Mouse (Mus musculus): ENCODE measurements at regions not wholly inside any gene's neighbourhood (a gene's known extent, or its start where the extent isn't known, plus 50 kb on each side); places are given as distances from the start of the nearest gene placed in this dataset.

DNA sequence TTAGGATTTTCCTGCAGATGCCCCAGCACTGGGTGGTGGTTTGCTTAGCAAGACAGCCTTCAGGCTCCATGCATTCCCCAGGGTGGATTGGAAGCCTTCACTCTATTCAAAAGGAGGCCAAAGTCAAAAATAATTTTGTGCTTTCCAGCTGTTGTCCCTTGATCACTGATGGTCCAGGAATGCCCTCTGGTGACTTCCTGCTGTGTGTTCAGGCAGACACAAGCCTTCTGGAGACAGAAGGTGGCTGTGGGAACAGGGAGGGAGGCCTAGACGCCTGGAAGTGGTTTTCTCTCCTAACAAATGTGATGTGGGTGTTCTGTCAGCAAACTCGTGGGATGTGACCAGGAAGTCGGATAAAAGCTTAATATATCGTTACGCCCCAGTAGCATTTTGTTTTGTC, 81.3 kb downstream of the Atp6ap1l start:
- WGBS, result 52% methylated on average over 5 of the region's 5 CpGs
- no peak overlapping the region for H3K4me3 ChIP-seq
- H3K27me3 ChIP-seq, result no peaks in the 10 kb centered on the region
- H3K27ac ChIP-seq, result no peak overlapping the region
- no peaks in the 10 kb centered on the region for H3K4me1 ChIP-seq
- ATAC-seq (ENCODE audit: insufficient number of reproducible peaks, low FRiP score, low TSS enrichment, low read depth), result no peak
- no peak overlapping the region for H3K4me2 ChIP-seq
- no peaks in the 10 kb centered on the region for H3K9me3 ChIP-seq
- H3K36me3 ChIP-seq, result no peaks in the 10 kb centered on the region
- H3K9ac ChIP-seq, result no peak overlapping the region

DNA sequence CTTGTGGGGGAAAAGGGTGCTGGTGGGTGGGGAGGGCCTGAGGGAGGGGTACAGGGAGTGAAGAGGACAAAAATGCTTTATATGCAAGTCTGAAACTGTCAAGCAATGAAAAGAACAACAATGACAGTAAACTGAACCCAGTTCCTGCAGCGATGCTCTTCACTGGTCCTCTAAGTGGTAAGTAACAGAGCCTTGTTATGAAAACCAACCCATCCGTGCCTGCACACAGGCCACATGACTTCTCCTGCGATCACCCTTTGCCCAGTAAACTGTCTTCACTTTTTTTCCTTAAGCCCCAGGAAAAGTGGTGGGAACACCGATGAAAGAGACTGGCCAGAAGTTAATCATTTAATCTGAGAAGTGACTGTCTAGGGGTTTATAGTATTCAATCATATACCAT, 83.3 kb downstream of the Atp6ap1l start:
- no peak overlapping the region for H3K4me3 ChIP-seq
- H3K36me3 ChIP-seq, result no peaks in the 10 kb centered on the region
- 79% methylated on average over 4 of the region's 4 CpGs for WGBS
- H3K4me1 ChIP-seq, result no peaks in the 10 kb centered on the region
- H3K9ac ChIP-seq, result no peak overlapping the region
- no peak for ATAC-seq (ENCODE audit: insufficient number of reproducible peaks, low FRiP score, low TSS enrichment, low read depth)
- H3K27ac ChIP-seq, result no peak overlapping the region
- no peak overlapping the region for H3K4me2 ChIP-seq
- H3K27me3 ChIP-seq, result no peaks in the 10 kb centered on the region
- H3K9me3 ChIP-seq, result no peaks in the 10 kb centered on the region

GRCm38 (mm10) chr13:90820453-90820852, 84.7 kb downstream of the Atp6ap1l start:
- Histone ChIP-seq H3K9me3 (no peaks in the 10 kb centered on the region), H3K27me3 (no peaks in the 10 kb centered on the region), H3K9ac (no peak overlapping the region), H3K4me3 (no peak overlapping the region), H3K4me2 (no peak overlapping the region), H3K4me1 (no peaks in the 10 kb centered on the region), H3K36me3 (no peaks in the 10 kb centered on the region), H3K27ac (no peak overlapping the region)
- ATAC-seq (ENCODE audit: insufficient number of reproducible peaks, low FRiP score, low TSS enrichment, low read depth), result no peak
- WGBS, result 32% methylated on average over 3 of the region's 3 CpGs

DNA sequence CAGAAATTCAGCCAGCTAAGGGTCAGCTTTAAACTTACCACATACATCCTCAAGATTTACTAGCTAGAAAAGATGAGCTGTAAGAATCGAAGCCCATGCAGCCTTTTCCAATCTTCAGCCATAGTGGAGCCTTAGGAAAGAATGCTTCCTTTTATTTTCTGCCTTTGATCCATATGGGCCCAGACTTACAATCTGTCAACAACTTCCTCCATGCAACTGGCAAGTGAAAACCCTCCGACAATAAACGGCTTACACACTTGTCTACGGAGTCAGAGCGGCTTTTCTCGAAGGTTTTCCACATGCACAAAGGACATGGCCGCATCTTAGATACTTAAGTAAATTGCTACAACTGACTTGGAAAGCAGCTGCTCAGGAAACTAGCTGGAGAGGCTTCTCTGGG, 85.2 kb downstream of the Atp6ap1l start:
- Histone ChIP-seq H3K27ac (no peak overlapping the region), H3K27me3 (no peaks in the 10 kb centered on the region), H3K4me2 (no peak overlapping the region), H3K36me3 (no peaks in the 10 kb centered on the region), H3K4me3 (no peak overlapping the region), H3K9ac (no peak overlapping the region), H3K4me1 (no peaks in the 10 kb centered on the region), H3K9me3 (no peaks in the 10 kb centered on the region)
- peak; percentile 19; the same call in 1 of the 2 replicates for ATAC-seq (ENCODE audit: insufficient number of reproducible peaks, low FRiP score, low TSS enrichment, low read depth)
- 34% methylated on average over 7 of the region's 7 CpGs for WGBS

GRCm38 (mm10) chr13:90814174-90814865, 90.8 kb downstream of the Atp6ap1l start:
- no peaks in the 10 kb centered on the region for H3K4me1 ChIP-seq
- peak; percentile 86 for ATAC-seq (ENCODE audit: insufficient number of reproducible peaks, low FRiP score, low TSS enrichment, low read depth)
- H3K4me3 ChIP-seq, result no peak overlapping the region
- H3K27ac ChIP-seq, result peak overlapping the region; percentile 63
- H3K4me2 ChIP-seq, result no peak overlapping the region
- H3K27me3 ChIP-seq, result no peaks in the 10 kb centered on the region
- 29% methylated on average over 4 of the region's 4 CpGs for WGBS
- no peaks in the 10 kb centered on the region for H3K9me3 ChIP-seq
- no peak overlapping the region for H3K9ac ChIP-seq
- H3K36me3 ChIP-seq, result no peaks in the 10 kb centered on the region

GRCm38 (mm10) chr13:90810011-90810410, 95.1 kb downstream of the Atp6ap1l start:
- no peaks in the 10 kb centered on the region for H3K9me3 ChIP-seq
- 82% methylated on average over 6 of the region's 6 CpGs for WGBS
- H3K27me3 ChIP-seq, result no peaks in the 10 kb centered on the region
- H3K27ac ChIP-seq, result no peak overlapping the region
- H3K4me3 ChIP-seq, result no peak overlapping the region
- no peak overlapping the region for H3K9ac ChIP-seq
- H3K36me3 ChIP-seq, result no peaks in the 10 kb centered on the region
- H3K4me2 ChIP-seq, result no peak overlapping the region
- ATAC-seq (ENCODE audit: insufficient number of reproducible peaks, low FRiP score, low TSS enrichment, low read depth), result no peak
- no peaks in the 10 kb centered on the region for H3K4me1 ChIP-seq

DNA sequence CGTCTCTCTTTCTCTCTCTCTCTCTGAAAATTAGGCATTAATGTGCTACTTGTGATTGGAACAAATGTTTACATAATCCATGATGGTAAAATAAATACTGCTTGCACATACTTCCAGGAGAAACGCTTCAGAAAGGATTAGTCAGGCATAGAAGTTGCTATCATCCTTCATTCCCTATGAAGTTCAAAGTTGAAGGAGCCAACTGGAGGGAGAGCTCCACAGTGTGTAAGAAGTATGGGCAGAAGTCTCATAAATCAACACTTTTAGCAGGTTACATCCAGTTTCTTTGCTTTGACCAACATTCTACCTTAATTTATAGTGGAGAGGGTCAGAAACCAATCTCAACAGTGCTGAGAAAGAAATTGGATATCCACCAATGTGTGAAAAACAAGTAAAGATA, 105.5 kb downstream of the Atp6ap1l start:
- WGBS, result 42% methylated on average over 2 of the region's 2 CpGs
- Histone ChIP-seq H3K4me3 (no peak overlapping the region), H3K4me1 (peaks cover 9% of the 10 kb centered on the region; the same call in 1 of the 2 replicates), H3K27ac (no peak overlapping the region), H3K36me3 (no peaks in the 10 kb centered on the region), H3K9ac (no peak overlapping the region), H3K9me3 (no peaks in the 10 kb centered on the region), H3K27me3 (no peaks in the 10 kb centered on the region), H3K4me2 (no peak overlapping the region)
- ATAC-seq (ENCODE audit: insufficient number of reproducible peaks, low FRiP score, low TSS enrichment, low read depth), result no peak

DNA sequence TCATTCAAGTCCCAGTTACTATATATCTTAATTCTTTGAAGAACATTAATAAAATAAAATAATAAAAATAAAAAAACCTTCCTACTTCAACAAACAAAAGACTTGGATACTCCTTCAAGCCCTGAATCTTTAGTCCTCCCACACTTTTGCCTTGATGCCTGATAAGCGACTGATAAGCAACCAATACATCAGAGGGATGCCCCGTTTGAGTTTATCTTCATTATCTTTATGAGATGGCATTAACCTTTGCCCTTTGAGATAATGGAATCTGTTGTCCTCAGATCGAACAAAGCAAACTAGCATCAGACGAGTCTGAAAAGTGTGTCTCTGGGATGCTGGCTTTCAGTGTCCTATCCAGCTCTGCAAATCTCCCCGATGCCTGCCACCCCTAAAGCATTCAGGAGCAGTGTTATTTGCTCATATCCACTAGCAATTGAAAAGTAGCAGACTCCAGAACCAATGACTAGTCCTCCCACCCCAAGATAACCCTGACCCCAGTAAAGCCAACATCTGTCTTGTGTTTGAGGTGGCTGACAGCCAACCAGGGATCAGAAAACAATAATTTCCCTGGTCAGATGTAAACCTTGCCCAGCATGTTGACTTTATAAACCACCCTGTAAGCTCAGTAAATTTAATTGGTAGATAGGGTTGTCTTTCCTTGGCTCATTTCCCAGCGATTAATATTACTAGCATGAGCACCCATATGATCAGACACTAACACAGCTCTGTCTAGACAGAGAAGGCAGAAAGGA, 106.2 kb downstream of the Atp6ap1l start:
- Histone ChIP-seq H3K27me3 (no peaks in the 10 kb centered on the region), H3K4me1 (peaks cover 9% of the 10 kb centered on the region; the same call in 1 of the 2 replicates), H3K4me2 (no peak overlapping the region), H3K9me3 (no peaks in the 10 kb centered on the region), H3K4me3 (no peak overlapping the region), H3K9ac (no peak overlapping the region), H3K27ac (no peak overlapping the region), H3K36me3 (no peaks in the 10 kb centered on the region)
- no peak for ATAC-seq (ENCODE audit: insufficient number of reproducible peaks, low FRiP score, low TSS enrichment, low read depth)
- 20% methylated on average over 6 of the region's 6 CpGs for WGBS

GRCm38 (mm10) chr13:90798381-90798780, 106.8 kb downstream of the Atp6ap1l start:
- WGBS, result 31% methylated on average over 2 of the region's 2 CpGs
- Histone ChIP-seq H3K4me3 (no peak overlapping the region), H3K27ac (no peak overlapping the region), H3K9ac (no peak overlapping the region), H3K9me3 (no peaks in the 10 kb centered on the region), H3K27me3 (no peaks in the 10 kb centered on the region), H3K36me3 (no peaks in the 10 kb centered on the region), H3K4me2 (no peak overlapping the region), H3K4me1 (peaks cover 9% of the 10 kb centered on the region; the same call in 1 of the 2 replicates)
- no peak for ATAC-seq (ENCODE audit: insufficient number of reproducible peaks, low FRiP score, low TSS enrichment, low read depth)

DNA sequence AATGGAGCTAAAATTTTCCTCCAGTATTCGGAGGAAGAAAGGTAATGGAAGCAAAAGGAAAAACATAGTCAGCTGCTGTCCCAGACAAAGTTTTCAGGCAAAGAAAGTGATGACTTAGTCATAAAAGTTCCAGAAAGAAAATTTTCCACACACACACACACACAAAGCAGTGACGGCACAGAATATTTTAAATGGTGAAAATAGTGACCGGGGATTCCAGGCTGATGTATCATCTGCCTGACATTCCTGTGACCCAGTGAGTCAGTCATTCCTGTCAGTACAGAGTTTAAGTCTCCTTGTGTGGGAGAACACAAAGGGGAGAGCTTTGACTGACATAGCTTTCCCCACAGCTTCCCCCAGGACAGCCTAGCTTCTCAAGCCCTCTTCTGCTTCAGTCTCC, 107.9 kb downstream of the Atp6ap1l start:
- no peak overlapping the region for H3K4me3 ChIP-seq
- H3K27me3 ChIP-seq, result no peaks in the 10 kb centered on the region
- peaks cover 9% of the 10 kb centered on the region; the same call in 1 of the 2 replicates for H3K4me1 ChIP-seq
- WGBS, result 85% methylated on average over 3 of the region's 3 CpGs
- H3K9me3 ChIP-seq, result no peaks in the 10 kb centered on the region
- no peak overlapping the region for H3K9ac ChIP-seq
- no peak overlapping the region for H3K27ac ChIP-seq
- H3K4me2 ChIP-seq, result no peak overlapping the region
- ATAC-seq (ENCODE audit: insufficient number of reproducible peaks, low FRiP score, low TSS enrichment, low read depth), result no peak
- no peaks in the 10 kb centered on the region for H3K36me3 ChIP-seq

DNA sequence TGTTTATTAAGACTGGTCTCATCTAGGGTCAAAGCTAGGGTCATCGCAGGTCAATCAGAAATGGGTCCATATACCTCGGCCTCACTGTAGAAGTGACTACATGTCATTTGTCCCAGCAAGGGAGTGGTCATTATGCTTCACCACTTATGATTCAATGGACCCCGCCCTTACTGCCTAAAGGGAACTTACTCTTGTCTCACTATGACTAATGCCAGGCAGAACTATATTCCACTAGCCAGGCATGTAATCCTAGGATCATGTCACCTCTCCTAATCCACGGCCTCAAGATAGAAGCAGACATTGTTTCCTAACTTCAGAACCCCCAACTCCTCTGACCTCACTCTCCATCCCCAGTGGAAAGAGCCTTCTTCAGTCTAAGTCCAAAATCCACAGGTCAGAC, 108.3 kb downstream of the Atp6ap1l start:
- H3K4me1 ChIP-seq, result peaks cover 9% of the 10 kb centered on the region; the same call in 1 of the 2 replicates
- no peak overlapping the region for H3K4me3 ChIP-seq
- no peaks in the 10 kb centered on the region for H3K27me3 ChIP-seq
- ATAC-seq (ENCODE audit: insufficient number of reproducible peaks, low FRiP score, low TSS enrichment, low read depth), result no peak
- H3K36me3 ChIP-seq, result no peaks in the 10 kb centered on the region
- H3K4me2 ChIP-seq, result no peak overlapping the region
- H3K9me3 ChIP-seq, result no peaks in the 10 kb centered on the region
- H3K27ac ChIP-seq, result no peak overlapping the region
- 88% methylated on average over 4 of the region's 4 CpGs for WGBS
- H3K9ac ChIP-seq, result no peak overlapping the region

GRCm38 (mm10) chr13:90782435-90782834, 122.7 kb downstream of the Atp6ap1l start:
- Histone ChIP-seq H3K4me3 (no peak overlapping the region), H3K27ac (no peak overlapping the region), H3K9ac (no peak overlapping the region), H3K36me3 (no peaks in the 10 kb centered on the region), H3K9me3 (no peaks in the 10 kb centered on the region), H3K4me1 (no peaks in the 10 kb centered on the region), H3K27me3 (no peaks in the 10 kb centered on the region), H3K4me2 (no peak overlapping the region)
- 81% methylated on average over 1 of the region's 1 CpGs for WGBS
- no peak for ATAC-seq (ENCODE audit: insufficient number of reproducible peaks, low FRiP score, low TSS enrichment, low read depth)
